Mouse (Mus musculus) adrenal gland, postnatal 10 days (tissue): ENCODE data around the gene Fbh1. TPM values are rescaled to one million over a fixed set of nuclear protein-coding genes. Genes with fewer than 3 reads are reported as not detected.

Experiments used
- DNase-seq: peaks from one replicate; pipeline ENCODE4 v3.0.0; 2021; ENCODE audit warnings: mixed read lengths
- total RNA-seq, 2 experiments: library from RNA; stranded (reverse); gene quantifications; 2 replicates each; pipeline ENCODE4 v1.2.3; 2021

Gene Fbh1
- total RNA-seq, 2 experiments from 2014 or later = 92.3 to 120 TPM

DNA sequence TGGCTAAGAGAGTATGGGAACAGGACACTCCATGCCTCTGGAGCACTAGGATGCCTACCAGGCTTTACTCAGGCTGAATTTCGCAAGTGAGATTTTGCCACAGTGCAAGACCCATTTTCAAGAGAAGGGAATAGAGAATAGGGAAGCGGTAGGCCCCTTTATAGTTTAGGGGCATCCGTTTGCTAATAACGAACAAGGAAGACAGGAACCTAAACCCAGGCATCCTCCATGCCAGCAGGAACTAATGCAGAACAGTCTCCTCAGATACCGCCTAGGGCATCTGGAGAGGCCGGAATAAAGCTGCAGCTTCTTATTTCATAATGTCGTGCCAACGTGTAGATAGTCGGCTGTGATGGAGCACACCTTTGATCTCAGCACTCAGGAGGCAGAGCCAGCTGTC, 54.8 kb downstream of the Fbh1 start:
- DNase-seq = no peak

DNA sequence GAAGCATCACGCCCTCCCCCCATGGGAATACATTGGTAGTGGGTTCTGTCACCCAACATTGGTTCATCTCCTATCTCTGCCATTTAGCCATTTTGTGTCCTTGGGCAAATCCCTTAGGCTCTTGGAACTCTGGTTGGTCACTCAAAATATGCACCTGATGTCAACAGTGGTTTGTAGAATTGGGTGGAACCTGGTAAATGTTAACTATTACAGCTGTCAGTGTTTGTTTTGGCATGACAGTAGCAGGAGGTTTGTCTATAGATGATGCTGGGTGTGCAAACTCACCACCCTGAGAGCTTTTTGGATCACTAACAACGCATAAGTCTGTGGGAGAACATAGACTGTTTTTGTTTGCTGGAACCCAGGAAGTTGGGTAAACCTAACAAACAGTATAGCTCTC, 58.8 kb downstream of the Fbh1 start:
- DNase-seq = no peak

DNA sequence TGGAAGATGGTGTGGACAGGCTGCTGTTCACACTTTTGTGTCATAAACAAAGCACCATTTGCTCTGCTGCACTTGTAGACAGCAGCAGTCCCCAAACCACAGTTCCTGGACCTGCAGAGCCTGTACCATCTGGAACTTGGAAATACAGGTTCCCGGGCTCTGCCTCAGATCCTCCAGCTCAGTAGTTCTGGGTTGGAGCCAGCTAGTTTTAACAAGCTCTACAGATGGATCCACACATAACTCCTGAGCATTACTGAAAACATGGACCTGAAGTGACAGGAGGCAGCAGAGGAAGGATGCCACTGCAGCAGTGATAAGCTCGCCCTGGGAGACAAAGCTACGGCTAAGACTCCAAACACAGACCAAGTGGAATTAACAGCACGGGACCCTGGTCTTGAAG, 62.8 kb downstream of the Fbh1 start:
- no peak for DNase-seq

DNA sequence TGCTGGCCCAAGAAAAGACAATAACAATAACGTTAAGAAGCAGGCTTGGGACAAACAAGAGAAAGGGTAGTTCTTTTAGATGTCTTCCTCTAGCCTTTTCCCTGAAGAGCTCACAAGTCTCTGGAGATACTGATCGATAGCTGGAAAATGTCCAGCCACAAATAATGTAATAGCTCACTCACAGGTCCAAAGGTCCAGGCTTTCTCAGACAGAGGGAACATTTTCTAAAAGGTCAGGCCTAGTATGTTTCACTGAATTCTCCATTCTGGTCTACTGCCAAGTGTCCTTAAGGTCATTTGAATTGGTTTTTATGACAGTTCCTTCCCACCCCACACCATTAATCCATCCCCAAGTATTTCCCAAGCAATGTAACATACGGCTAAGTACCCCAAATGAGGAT, 64.4 kb downstream of the Fbh1 start:
- DNase-seq = no peak

DNA sequence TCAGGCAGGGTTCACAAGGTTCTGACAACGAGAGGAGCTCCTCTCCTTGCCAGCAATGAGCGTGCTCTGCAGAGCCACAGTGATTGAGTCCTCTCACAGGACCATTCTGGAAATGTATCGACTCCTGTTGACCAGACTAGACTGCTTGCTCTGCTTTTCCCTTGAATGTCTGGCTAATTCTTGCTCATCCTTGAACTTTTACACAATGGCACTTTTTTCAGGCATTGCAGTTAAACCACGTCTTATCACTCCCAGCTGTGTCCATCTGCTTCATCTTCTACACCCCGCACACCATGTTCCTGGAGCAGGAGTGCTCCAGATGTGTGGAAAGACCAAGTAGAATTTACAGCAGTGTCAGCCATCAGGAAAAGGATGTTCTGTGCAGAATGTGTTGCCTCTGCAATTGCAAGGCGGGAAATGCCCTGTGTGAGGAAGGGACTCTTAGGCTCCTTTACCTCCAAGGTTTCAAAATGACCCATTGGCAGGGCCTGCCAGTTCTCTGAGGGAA, 64.8 kb downstream of the Fbh1 start:
- no peak for DNase-seq

DNA sequence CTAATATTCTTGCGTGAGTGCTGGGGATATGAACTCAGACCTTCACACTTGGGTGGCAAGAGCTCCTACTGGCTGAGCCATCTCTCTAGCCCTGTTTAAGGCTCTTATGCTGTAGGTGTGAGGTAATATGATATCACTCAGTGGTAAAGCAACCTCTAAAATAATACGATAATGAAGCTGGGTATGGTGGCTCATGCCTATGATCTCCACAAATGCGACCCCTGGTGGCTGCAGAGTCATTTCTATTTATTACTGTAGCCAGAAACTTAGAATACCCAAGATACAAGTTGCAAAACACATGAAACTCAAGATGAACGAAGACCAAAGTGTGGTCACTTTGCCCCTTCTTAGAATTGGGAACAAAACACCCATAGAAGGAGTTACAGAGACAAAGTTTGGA, 67.3 kb downstream of the Fbh1 start:
- peak; percentile 51 for DNase-seq

DNA sequence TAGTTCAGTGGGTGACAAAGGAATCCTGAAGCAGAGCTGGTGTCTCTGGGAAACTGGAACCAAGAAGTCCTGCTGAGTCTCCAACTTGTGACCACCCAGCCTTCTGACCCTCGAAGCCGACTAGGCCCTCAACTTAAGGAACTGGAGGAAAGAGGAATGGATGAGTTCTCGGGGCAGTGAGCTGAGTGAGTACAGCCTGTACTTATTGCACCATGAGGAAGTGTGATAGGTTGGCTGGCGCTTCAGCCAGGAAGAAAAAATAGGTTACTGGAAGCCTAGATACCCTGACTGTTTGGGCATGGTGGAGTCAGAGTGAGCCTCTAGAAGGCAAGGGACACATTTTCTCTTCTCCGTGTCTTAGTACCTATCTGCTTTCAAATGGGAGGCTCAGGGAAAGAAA, 68.8 kb downstream of the Fbh1 start:
- DNase-seq = no peak

DNA sequence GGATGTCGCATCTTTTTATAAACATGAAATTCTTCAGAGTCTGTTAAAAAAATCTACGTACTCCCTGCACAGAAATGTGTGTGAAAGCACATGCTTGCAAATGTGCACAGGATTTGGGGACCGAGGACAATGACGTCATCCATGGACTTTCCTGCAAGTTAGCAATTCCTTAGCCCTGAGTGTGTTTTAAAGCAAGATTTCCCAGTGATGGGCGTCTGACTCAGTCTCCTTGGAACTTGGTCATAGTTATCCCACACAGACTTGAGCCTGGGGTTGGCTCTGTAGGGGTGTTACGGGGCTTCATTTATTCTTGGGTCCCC, 70.7 kb downstream of the Fbh1 start:
- peak; percentile 19 for DNase-seq

DNA sequence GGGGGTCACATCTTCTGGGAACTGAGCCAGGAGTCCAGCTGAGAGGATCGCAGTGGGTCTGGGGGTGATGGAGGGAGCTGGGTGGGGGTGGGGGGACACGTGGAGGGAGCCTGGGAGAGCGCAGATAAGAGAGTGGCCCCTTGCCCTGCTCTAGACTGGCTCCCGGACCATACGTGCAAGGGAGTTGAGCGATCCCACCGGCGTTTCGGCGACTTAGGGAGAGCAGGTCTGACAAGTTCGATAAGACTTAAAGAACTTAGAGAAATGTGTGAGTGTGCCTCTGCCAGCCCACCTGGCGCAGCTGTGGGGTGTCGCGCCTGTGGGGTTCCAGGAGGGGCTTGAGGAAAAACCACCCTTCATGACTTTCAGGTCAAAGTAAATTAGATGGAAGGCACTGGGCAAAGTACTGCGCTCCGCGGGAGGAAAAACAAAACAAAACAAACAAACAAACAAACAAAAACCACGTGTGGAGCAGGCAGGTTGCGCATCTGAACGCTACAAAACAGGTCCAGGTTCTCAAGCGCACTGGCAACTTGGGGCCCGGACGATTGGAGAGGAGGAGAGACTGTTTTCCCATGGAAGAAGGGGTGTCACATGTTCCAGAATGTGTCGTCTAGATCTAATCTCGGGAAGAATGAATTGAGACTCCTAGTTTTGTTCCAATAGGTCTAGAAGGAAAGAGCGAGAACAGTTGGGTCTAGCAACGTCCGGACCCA, 71.2 kb downstream of the Fbh1 start:
- peak; percentile 24 for DNase-seq

DNA sequence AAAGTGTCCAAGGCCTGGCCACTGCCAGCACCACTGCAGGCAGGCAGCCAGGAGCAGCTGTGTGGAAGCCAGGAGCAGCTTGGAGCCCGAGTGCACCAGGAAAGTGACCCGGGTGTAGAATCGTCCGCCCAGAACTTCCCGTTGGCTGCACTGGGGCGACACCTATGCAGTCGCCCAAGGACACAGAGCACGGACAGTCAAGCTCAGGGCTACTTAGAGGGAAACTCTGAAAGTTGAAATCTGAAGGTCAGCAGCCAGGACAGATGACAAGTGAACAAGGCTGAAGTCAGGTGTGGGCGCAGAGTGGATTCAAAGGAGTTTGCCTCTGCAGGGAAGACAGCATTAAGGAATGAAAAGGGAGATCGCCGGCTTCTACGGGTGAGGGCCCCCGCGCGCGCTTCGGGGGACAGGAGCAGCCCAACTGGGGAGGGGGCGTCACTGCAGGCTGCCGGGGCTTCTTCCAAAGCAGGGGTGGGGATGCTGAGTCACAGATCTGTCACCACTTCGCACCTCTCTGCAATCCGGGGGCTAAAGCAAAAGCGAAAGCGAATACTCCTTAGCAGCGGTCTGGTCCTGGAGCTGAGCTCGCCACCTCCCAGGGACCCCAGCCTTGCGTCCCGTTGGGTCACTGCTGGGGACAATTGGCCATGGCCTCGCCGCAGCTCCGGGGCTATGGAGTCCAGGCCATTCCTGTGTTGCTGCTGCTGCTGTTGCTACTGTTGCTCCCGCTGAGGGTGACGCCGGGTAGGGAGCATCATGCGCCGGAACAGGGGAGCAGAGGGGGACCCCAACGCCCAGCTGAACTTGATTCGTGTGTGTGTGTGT, 72.0 kb downstream of the Fbh1 start, which contains the start of gene Il15ra:
Il15ra (plus strand) TSS at position 90 of the 825 bp plus-strand sequence.
- peak; percentile 91 for DNase-seq

DNA sequence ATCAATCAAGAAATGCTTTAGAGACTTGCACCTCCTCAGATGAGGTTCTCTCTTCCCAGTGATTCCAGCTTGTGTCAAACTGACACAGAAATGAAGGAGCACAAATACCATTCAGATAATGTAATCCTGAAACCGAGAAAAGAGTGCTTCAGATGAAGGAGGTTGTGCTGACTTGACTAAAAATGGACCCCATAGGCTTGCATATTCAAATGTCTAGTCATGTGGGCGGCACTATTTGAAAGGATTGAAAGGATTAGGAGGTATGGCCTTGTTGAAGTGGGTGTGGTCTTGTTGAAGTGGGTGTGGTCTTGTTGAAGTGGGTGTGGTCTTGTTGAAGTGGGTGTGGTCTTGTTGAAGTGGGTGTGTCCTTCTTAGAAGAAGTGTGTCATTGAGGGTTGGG, 77.5 kb downstream of the Fbh1 start:
- no peak for DNase-seq

DNA sequence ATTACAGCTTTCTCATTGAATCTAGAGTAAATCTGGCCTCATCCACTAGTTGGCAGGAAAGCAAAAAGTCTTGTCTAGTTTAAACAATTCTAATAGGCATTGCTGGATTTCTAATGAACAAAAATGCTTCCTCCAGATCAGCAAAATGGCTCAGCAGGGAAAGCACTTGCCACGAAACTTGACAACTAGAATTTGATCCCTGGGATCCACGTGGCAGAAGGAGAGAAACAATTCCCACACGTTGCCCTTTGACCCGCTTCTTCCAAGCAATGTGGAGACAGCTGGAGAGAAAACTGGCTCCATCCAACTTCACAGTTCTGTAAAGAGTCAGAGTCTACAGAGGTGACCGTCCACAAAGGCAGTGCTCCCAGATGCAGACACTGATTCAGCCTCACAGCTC, 78.4 kb downstream of the Fbh1 start:
- DNase-seq = no peak

DNA sequence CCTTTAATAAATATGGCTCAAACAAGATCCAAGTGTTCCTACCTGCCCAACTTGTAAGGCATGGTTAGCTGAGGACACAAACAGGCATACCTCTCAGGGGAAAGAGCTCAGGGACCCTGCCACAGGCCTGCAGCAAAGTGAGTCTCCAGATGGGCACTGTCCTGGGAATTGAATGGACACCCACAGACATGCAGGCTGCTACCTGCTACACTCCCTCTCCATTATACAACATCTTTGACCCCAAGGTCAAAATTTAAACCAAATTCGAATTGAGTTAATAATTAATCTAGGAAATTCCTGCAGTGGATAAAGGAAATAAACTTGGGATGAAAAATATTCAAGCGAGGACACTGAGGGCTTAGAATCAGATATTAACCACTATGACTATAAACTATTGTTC, 81.5 kb downstream of the Fbh1 start:
- DNase-seq = no peak

DNA sequence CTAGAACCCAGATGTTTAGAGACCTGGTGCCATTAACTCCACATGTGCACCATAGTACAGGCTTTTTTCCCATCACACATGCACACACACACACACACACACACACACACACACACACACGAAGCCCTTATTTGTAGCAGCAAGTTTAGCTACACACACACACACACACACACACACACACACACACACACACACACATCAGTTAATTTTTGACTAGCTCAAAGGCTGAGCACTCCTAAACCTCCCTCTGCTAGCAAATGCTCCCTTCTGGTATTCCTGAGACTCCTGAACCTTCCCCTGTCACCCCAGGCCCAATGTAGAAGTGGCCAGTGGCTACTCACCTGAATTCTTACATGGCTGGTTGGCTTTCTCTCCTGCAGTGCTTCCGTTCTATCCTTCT, 83.3 kb downstream of the Fbh1 start:
- DNase-seq = no peak

DNA sequence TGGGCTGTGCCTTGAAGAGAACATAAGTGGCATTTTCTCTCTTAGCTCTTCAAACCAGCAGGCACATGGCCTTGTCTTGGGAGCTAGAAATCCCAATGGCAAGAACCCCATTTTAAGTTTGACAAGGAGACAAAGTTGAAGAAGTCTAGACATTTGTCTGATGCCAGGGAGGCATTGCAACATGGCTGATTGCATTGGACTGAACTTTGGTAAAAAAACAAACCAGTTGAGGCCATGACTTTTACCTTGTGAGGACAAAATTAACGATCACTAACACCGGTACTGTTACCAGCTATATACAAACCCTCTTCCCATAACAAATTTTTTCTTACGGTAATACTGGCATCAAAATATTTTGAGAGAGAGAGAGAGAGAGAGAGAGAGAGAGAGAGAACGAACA, 84.0 kb downstream of the Fbh1 start:
- DNase-seq = peak; percentile 48

Other genes with a start within 250 kb of the Fbh1 start
- 100 to 1,000 TPM; 107 to 116 TPM for gene Pfkfb3, start 223.5 kb downstream of the Fbh1 start, total RNA-seq
- 100 to 1,000 TPM; 116 to 118 TPM for gene Rbm17, start 173.4 kb downstream of the Fbh1 start, total RNA-seq
- not detected for gene Gm17490, start 151.3 kb downstream of the Fbh1 start, total RNA-seq
- gene Il2ra, start 134.8 kb downstream of the Fbh1 start, total RNA-seq = under 1 TPM; 0.48 to 0.66 TPM
- 10 to 100 TPM; 41.5 to 58.8 TPM for gene Il15ra, start 72.3 kb downstream of the Fbh1 start, total RNA-seq
- gene Ankrd16, start 294 bp upstream of the Fbh1 start, total RNA-seq = 10 to 100 TPM; 36.5 to 59.7 TPM